Mouse (Mus musculus) hindbrain, embryonic 14.5 days (tissue): ENCODE measurements at regions not wholly inside any gene's neighbourhood (a gene's known extent, or its start where the extent isn't known, plus 50 kb on each side); places are given as distances from the start of the nearest gene placed in this dataset.

ENCODE experiments used
- ATAC-seq: fragments of 200-750 bp; cut with Nextera tagmentation; 2 replicates; pipeline ENCODE4 v1.8.0; 2017; ENCODE audit warnings: moderate number of reproducible peaks, mild to moderate bottlenecking, moderate TSS enrichment, moderate library complexity; ENCODE audit not compliant: low FRiP score
- DNase-seq: peaks from one replicate; pipeline ENCODE4 v3.0.0-alpha.2; 2015; ENCODE audit warnings: low spot score
- H3K27ac ChIP-seq: fragments of 300-500 bp; sonication (generic); 2 replicates; pipeline ENCODE4 v1.5.1; 2014; ENCODE audit warnings: mild to moderate bottlenecking, moderate library complexity
- H3K27me3 ChIP-seq: fragments of 300-500 bp; sonication (generic); 2 replicates; pipeline ENCODE4 v1.6.1; 2014; ENCODE audit warnings: mild to moderate bottlenecking, low read length, mixed read lengths; ENCODE audit not compliant: control insufficient read depth, insufficient read depth
- H3K36me3 ChIP-seq: fragments of 300-500 bp; sonication (generic); replicated peaks from 2 replicates; pipeline ENCODE4 v1.6.1; 2014; ENCODE audit not compliant: control insufficient read depth, insufficient read depth
- H3K4me1 ChIP-seq: fragments of 300-500 bp; sonication (generic); replicated peaks from 2 replicates; pipeline ENCODE4 v1.6.1; 2014; ENCODE audit warnings: antibody characterized with exemption, low read length, mixed read lengths; ENCODE audit not compliant: control insufficient read depth, insufficient read depth
- H3K4me2 ChIP-seq: fragments of 300-500 bp; sonication (generic); replicated peaks from 2 replicates; pipeline ENCODE4 v1.6.1; 2014; ENCODE audit warnings: mild to moderate bottlenecking, moderate library complexity
- H3K4me3 ChIP-seq: fragments of 300-500 bp; sonication (generic); replicated peaks from 2 replicates; pipeline ENCODE4 v1.5.1; 2014; ENCODE audit warnings: mild to moderate bottlenecking, low read length
- H3K9ac ChIP-seq: fragments of 300-500 bp; sonication (generic); 2 replicates; pipeline ENCODE4 v1.6.1; 2014
- H3K9me3 ChIP-seq: fragments of 300-500 bp; sonication (generic); 2 replicates; pipeline ENCODE4 v1.6.1; 2016; ENCODE audit warnings: low read length; ENCODE audit not compliant: control insufficient read depth
- WGBS: fragments of 180-500 bp; shearing (Covaris S2); extraction: QIAGEN DNeasy Blood & Tissue Kit; methylation state at CpG from one replicate; pipeline ENCODE4 v1.1.7; 2014; 5-methylcytosine and 5-hydroxymethylcytosine counted together

- 4% methylated on average over 1 of the region's 1 CpGs for WGBS
- Histone ChIP-seq H3K27ac (0 out of 2 replicates have a peak overlapping the region, but pooled peaks have one; percentile 6), H3K36me3 (no peaks in the 10 kb centered on the region), H3K4me3 (no peak overlapping the region), H3K9ac (no peak overlapping the region), H3K9me3 (no peaks in the 10 kb centered on the region), H3K4me2 (no peak overlapping the region), H3K27me3 (no peaks in the 10 kb centered on the region), H3K4me1 (peaks cover 12% of the 10 kb centered on the region)
- DNase-seq (no peak), ATAC-seq (no peak)
Measured at GRCm38 (mm10) chr6:49716945-49717344, 105.6 kb upstream of the Npy start.

- H3K4me3 ChIP-seq = no peak overlapping the region
- H3K27ac ChIP-seq = no peak overlapping the region
- H3K4me2 ChIP-seq = no peak overlapping the region
- H3K9me3 ChIP-seq = 0 out of 2 replicates have a peak, but pooled peaks cover 3% of the 10 kb centered on the region
- no peaks in the 10 kb centered on the region for H3K27me3 ChIP-seq
- no peak for DNase-seq
- no peaks in the 10 kb centered on the region for H3K36me3 ChIP-seq
- WGBS = 82% methylated on average over 5 of the region's 5 CpGs
- no peaks in the 10 kb centered on the region for H3K4me1 ChIP-seq
- no peak for ATAC-seq
- no peak overlapping the region for H3K9ac ChIP-seq
Measured at GRCm38 (mm10) chr6:49733191-49733590, 89.3 kb upstream of the Npy start.

- Histone ChIP-seq H3K9me3 (no peaks in the 10 kb centered on the region), H3K27ac (no peak overlapping the region), H3K4me3 (no peak overlapping the region), H3K36me3 (no peaks in the 10 kb centered on the region), H3K27me3 (no peaks in the 10 kb centered on the region), H3K4me1 (no peaks in the 10 kb centered on the region), H3K4me2 (no peak overlapping the region), H3K9ac (no peak overlapping the region)
- ATAC-seq = no peak
- 83% methylated on average over 3 of the region's 3 CpGs for WGBS
- DNase-seq = no peak
Measured at GRCm38 (mm10) chr6:49743157-49743556, 79.4 kb upstream of the Npy start.

- WGBS = 53% methylated on average over 4 of the region's 4 CpGs
- Histone ChIP-seq H3K4me2 (no peak overlapping the region), H3K27ac (no peak overlapping the region), H3K4me1 (no peaks in the 10 kb centered on the region), H3K9ac (no peak overlapping the region), H3K9me3 (no peaks in the 10 kb centered on the region), H3K36me3 (no peaks in the 10 kb centered on the region), H3K27me3 (no peaks in the 10 kb centered on the region), H3K4me3 (no peak overlapping the region)
- DNase-seq (no peak), ATAC-seq (no peak)
Measured at GRCm38 (mm10) chr6:49745301-49745700, 77.2 kb upstream of the Npy start.

- no peaks in the 10 kb centered on the region for H3K9me3 ChIP-seq
- no peaks in the 10 kb centered on the region for H3K4me1 ChIP-seq
- H3K36me3 ChIP-seq = no peaks in the 10 kb centered on the region
- no peak overlapping the region for H3K4me3 ChIP-seq
- no peak overlapping the region for H3K9ac ChIP-seq
- WGBS = 59% methylated on average over 2 of the region's 2 CpGs
- no peak for ATAC-seq
- no peak overlapping the region for H3K4me2 ChIP-seq
- DNase-seq = no peak
- H3K27ac ChIP-seq = no peak overlapping the region
- no peaks in the 10 kb centered on the region for H3K27me3 ChIP-seq
Measured at GRCm38 (mm10) chr6:49750544-49750943, 72.0 kb upstream of the Npy start.

- H3K9ac ChIP-seq = no peak overlapping the region
- ATAC-seq (no peak), DNase-seq (no peak)
- H3K36me3 ChIP-seq = no peaks in the 10 kb centered on the region
- no peak overlapping the region for H3K4me2 ChIP-seq
- H3K4me1 ChIP-seq = no peaks in the 10 kb centered on the region
- H3K27me3 ChIP-seq = no peaks in the 10 kb centered on the region
- no peaks in the 10 kb centered on the region for H3K9me3 ChIP-seq
- no peak overlapping the region for H3K4me3 ChIP-seq
- 89% methylated on average over 6 of the region's 6 CpGs for WGBS
- H3K27ac ChIP-seq = no peak overlapping the region
Measured at GRCm38 (mm10) chr6:49759614-49760013, 62.9 kb upstream of the Npy start.

- Histone ChIP-seq H3K36me3 (no peaks in the 10 kb centered on the region), H3K4me3 (no peak overlapping the region), H3K27ac (no peak overlapping the region), H3K4me1 (no peaks in the 10 kb centered on the region), H3K4me2 (no peak overlapping the region), H3K9me3 (no peaks in the 10 kb centered on the region), H3K27me3 (no peaks in the 10 kb centered on the region), H3K9ac (no peak overlapping the region)
- DNase-seq (no peak), ATAC-seq (no peak)
- 89% methylated on average over 4 of the region's 4 CpGs for WGBS
Measured at GRCm38 (mm10) chr6:49764746-49765145, 57.8 kb upstream of the Npy start.

- 66% methylated on average over 11 of the region's 11 CpGs for WGBS
- Histone ChIP-seq H3K27me3 (no peaks in the 10 kb centered on the region), H3K4me1 (no peaks in the 10 kb centered on the region; the same call in 1 of the 2 replicates), H3K36me3 (no peaks in the 10 kb centered on the region), H3K4me2 (no peak overlapping the region), H3K9me3 (no peaks in the 10 kb centered on the region), H3K4me3 (no peak overlapping the region), H3K9ac (no peak overlapping the region), H3K27ac (no peak overlapping the region)
- DNase-seq = no peak
- no peak for ATAC-seq
Measured at GRCm38 (mm10) chr6:49769904-49770720, 52.4 kb upstream of the Npy start.
